Mouse (Mus musculus): ENCODE measurements around the gene Sept6. TPM values are rescaled to one million over a fixed set of nuclear protein-coding genes. Genes with fewer than 3 reads are reported as not detected.
A peak's percentile ranks its signal among the peaks of the same experiment; 100 is the strongest.

Gene Sept6
- polyA plus RNA-seq, 2 experiments = 3.0 TPM

GRCm38 (mm10) chrX:36972951-36973471 is 18.6 kb downstream of the Sept6 start:
- ATAC-seq (ENCODE audit: insufficient read depth) (no peak), DNase-seq (ENCODE audit: low read depth in 3 of 3, low spot score in 3 of 3) (no peak)
- H3K4me1 ChIP-seq (replicated peaks; ENCODE audit: control insufficient read depth in 2 of 2, insufficient read depth in 2 of 2, low read length in 1 of 2) = no peaks in the 10 kb centered on the region
- H3K9me3 ChIP-seq (ENCODE audit: control insufficient read depth, low read length) = no peaks in the 10 kb centered on the region
- H3K36me3 ChIP-seq (replicated peaks; ENCODE audit: control insufficient read depth, insufficient read depth, low read depth) = no peaks in the 10 kb centered on the region
- 55% methylated on average over 5 of the region's 5 CpGs for WGBS (ENCODE audit: insufficient replicate concordance)
- no peak overlapping the region for H3K9ac ChIP-seq (replicated peaks)
- H3K27me3 ChIP-seq (ENCODE audit: control insufficient read depth, insufficient read depth, low read length) = no peaks in the 10 kb centered on the region
- H3K27ac ChIP-seq = no peak overlapping the region
- H3K4me2 ChIP-seq (ENCODE audit: low read depth) = no peak overlapping the region
- no peak overlapping the region for H3K4me3 ChIP-seq (ENCODE audit: insufficient read depth in 1 of 2, low read depth in 2 of 2, low read length in 2 of 2)
- TF ChIP-seq CTCF (IDR thresholded peaks at IDR 0.05; ENCODE audit: low read depth) (no peak), EP300 (IDR thresholded peaks at IDR 0.05; ENCODE audit: low read depth) (no peak)

- 71% methylated on average over 4 of the region's 4 CpGs for WGBS (ENCODE audit: insufficient replicate concordance)
- H3K9me3 ChIP-seq (ENCODE audit: control insufficient read depth, low read length) = no peaks in the 10 kb centered on the region
- H3K27me3 ChIP-seq (ENCODE audit: control insufficient read depth, insufficient read depth, low read length) = no peaks in the 10 kb centered on the region
- no peak for DNase-seq (ENCODE audit: low read depth in 3 of 3, low spot score in 3 of 3)
- no peak overlapping the region for H3K27ac ChIP-seq
- TF ChIP-seq EP300 (IDR thresholded peaks at IDR 0.05; ENCODE audit: low read depth) (no peak), CTCF (IDR thresholded peaks at IDR 0.05; ENCODE audit: low read depth) (no peak)
- H3K9ac ChIP-seq (replicated peaks) = no peak overlapping the region
- no peak overlapping the region for H3K4me2 ChIP-seq (ENCODE audit: low read depth)
- H3K4me1 ChIP-seq (replicated peaks; ENCODE audit: control insufficient read depth in 2 of 2, insufficient read depth in 2 of 2, low read length in 1 of 2) = no peaks in the 10 kb centered on the region
- no peaks in the 10 kb centered on the region for H3K36me3 ChIP-seq (replicated peaks; ENCODE audit: control insufficient read depth, insufficient read depth, low read depth)
- H3K4me3 ChIP-seq (ENCODE audit: insufficient read depth in 1 of 2, low read depth in 2 of 2, low read length in 2 of 2) = no peak overlapping the region
- no peak for ATAC-seq (ENCODE audit: insufficient read depth)
Measured at GRCm38 (mm10) chrX:36971156-36971555, 20.4 kb downstream of the Sept6 start.

- H3K4me3 ChIP-seq (ENCODE audit: insufficient read depth in 1 of 2, low read depth in 2 of 2, low read length in 2 of 2) = no peak overlapping the region
- H3K27me3 ChIP-seq (ENCODE audit: control insufficient read depth, insufficient read depth, low read length) = no peaks in the 10 kb centered on the region
- H3K4me1 ChIP-seq (replicated peaks; ENCODE audit: control insufficient read depth in 2 of 2, insufficient read depth in 2 of 2, low read length in 1 of 2) = no peaks in the 10 kb centered on the region
- ATAC-seq (ENCODE audit: insufficient read depth) (no peak), DNase-seq (ENCODE audit: low read depth in 3 of 3, low spot score in 3 of 3) (no peak)
- TF ChIP-seq CTCF (IDR thresholded peaks at IDR 0.05; ENCODE audit: low read depth) (no peak), EP300 (IDR thresholded peaks at IDR 0.05; ENCODE audit: low read depth) (no peak)
- H3K9ac ChIP-seq (replicated peaks) = no peak overlapping the region
- no peaks in the 10 kb centered on the region for H3K36me3 ChIP-seq (replicated peaks; ENCODE audit: control insufficient read depth, insufficient read depth, low read depth)
- H3K9me3 ChIP-seq (ENCODE audit: control insufficient read depth, low read length) = no peaks in the 10 kb centered on the region
- H3K27ac ChIP-seq = no peak overlapping the region
- no peak overlapping the region for H3K4me2 ChIP-seq (ENCODE audit: low read depth)
- WGBS (ENCODE audit: insufficient replicate concordance) = 66% methylated on average over 4 of the region's 4 CpGs
Measured at GRCm38 (mm10) chrX:36969501-36969900, 22.1 kb downstream of the Sept6 start.

- no peaks in the 10 kb centered on the region for H3K27me3 ChIP-seq (ENCODE audit: control insufficient read depth, insufficient read depth, low read length)
- TF ChIP-seq CTCF (IDR thresholded peaks at IDR 0.05; ENCODE audit: low read depth) (no peak), EP300 (IDR thresholded peaks at IDR 0.05; ENCODE audit: low read depth) (0 out of 2 replicates have a peak, but pooled peaks have one; percentile 22)
- no peak overlapping the region for H3K27ac ChIP-seq
- ATAC-seq (ENCODE audit: insufficient read depth) = peak; percentile 53; the same call in 1 of the 2 replicates
- H3K4me2 ChIP-seq (ENCODE audit: low read depth) = no peak overlapping the region
- no peak overlapping the region for H3K4me3 ChIP-seq (ENCODE audit: insufficient read depth in 1 of 2, low read depth in 2 of 2, low read length in 2 of 2)
- DNase-seq (ENCODE audit: low read depth in 3 of 3, low spot score in 3 of 3) = peak; percentile 7 to 17 (median 16)
- peaks cover 0 to 6% of the 10 kb centered on the region in 2 experiments; a peak in 3 of 4 replicates for H3K4me1 ChIP-seq (replicated peaks; ENCODE audit: control insufficient read depth in 2 of 2, insufficient read depth in 2 of 2, low read length in 1 of 2)
- WGBS (ENCODE audit: insufficient replicate concordance) = 21% methylated on average over 2 of the region's 2 CpGs
- no peaks in the 10 kb centered on the region for H3K9me3 ChIP-seq (ENCODE audit: control insufficient read depth, low read length)
- H3K9ac ChIP-seq (replicated peaks) = no peak overlapping the region
- H3K36me3 ChIP-seq (replicated peaks; ENCODE audit: control insufficient read depth, insufficient read depth, low read depth) = no peaks in the 10 kb centered on the region
Measured at GRCm38 (mm10) chrX:36956674-36957073, 34.9 kb downstream of the Sept6 start.

GRCm38 (mm10) chrX:36941106-36941505 is 50.5 kb downstream of the Sept6 start:
- no peak for TF ChIP-seq CTCF (IDR thresholded peaks at IDR 0.05; ENCODE audit: low read depth)
- no peak for TF ChIP-seq EP300 (IDR thresholded peaks at IDR 0.05; ENCODE audit: low read depth)

More at GRCm38 (mm10) chrX:36941106-36941505, 50.5 kb downstream of the Sept6 start:
- Histone ChIP-seq H3K9me3 (ENCODE audit: control insufficient read depth, low read length) (no peaks in the 10 kb centered on the region), H3K9ac (replicated peaks) (no peak overlapping the region), H3K36me3 (replicated peaks; ENCODE audit: control insufficient read depth, insufficient read depth, low read depth) (no peaks in the 10 kb centered on the region), H3K27ac (no peak overlapping the region), H3K4me2 (ENCODE audit: low read depth) (no peak overlapping the region), H3K4me1 (replicated peaks; ENCODE audit: control insufficient read depth in 2 of 2, insufficient read depth in 2 of 2, low read length in 1 of 2) (no peaks in the 10 kb centered on the region), H3K4me3 (ENCODE audit: insufficient read depth in 1 of 2, low read depth in 2 of 2, low read length in 2 of 2) (no peak overlapping the region), H3K27me3 (ENCODE audit: control insufficient read depth, insufficient read depth, low read length) (no peaks in the 10 kb centered on the region)
- WGBS (ENCODE audit: insufficient replicate concordance) = 65% methylated on average over 3 of the region's 3 CpGs
- DNase-seq (ENCODE audit: low read depth in 3 of 3, low spot score in 3 of 3) = no peak
- ATAC-seq (ENCODE audit: insufficient read depth) = no peak
